Mouse (Mus musculus) B cell, adult 62 days (primary cell): Measurements from ENCODE around the gene Zbtb7b. TPM values are rescaled to one million over a fixed set of nuclear protein-coding genes. Genes with fewer than 3 reads are reported as not detected.

Source experiments
- total RNA-seq: library from RNA; stranded (reverse); gene quantifications from 4 replicates; pipeline ENCODE4 v1.2.4, GENCODE M21; 2023

Gene Zbtb7b
- total RNA-seq: 60.4 to 64.8 TPM (median 62.5 TPM) in 4 replicates

DNA sequence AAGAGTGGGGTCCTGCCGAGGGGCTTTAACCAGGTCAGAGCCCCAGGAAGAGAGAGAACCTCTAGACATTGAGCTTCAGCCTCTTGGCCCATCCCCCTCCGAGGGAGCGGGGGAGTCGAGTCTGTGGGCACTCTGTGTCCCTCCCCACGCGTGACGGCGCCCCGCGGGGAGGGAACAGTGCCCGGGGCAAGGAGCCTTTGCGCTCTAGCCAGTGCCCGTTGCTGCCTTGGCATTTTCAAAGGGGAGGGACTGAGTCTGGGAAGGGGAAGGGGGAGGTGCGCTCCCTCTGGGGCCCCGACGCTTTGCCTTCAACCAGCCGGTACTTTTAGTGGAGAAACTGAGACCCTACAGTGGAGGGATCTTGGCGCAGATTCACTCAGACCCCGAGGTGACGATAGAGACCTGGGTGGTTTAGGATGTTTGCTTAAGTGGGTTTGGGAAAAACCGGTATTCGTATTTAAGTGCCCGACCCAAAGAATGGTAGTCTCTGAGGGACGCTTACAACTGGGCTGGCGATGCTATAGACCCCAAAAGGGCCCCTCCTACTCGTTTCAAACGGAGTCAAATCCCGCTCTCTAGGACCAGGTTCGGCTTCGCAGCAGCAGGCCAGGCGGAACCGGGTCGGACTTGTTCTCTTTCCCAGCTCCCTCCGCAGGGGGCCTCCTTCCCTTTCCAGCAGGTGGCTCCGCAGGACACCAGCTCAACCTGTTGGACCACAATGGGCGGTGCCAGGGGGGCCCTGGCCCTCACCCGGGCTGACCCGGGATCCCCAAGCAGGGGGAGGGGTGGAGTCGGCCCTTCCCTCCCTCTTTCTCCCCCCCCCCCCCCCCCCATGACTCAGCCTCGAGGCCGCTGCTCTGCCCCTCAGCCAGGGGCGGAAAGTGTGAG is at the start of gene Zbtb7b:
TSS of gene Zbtb7b (minus strand) at position 771 of the 888 bp plus-strand sequence.

DNA sequence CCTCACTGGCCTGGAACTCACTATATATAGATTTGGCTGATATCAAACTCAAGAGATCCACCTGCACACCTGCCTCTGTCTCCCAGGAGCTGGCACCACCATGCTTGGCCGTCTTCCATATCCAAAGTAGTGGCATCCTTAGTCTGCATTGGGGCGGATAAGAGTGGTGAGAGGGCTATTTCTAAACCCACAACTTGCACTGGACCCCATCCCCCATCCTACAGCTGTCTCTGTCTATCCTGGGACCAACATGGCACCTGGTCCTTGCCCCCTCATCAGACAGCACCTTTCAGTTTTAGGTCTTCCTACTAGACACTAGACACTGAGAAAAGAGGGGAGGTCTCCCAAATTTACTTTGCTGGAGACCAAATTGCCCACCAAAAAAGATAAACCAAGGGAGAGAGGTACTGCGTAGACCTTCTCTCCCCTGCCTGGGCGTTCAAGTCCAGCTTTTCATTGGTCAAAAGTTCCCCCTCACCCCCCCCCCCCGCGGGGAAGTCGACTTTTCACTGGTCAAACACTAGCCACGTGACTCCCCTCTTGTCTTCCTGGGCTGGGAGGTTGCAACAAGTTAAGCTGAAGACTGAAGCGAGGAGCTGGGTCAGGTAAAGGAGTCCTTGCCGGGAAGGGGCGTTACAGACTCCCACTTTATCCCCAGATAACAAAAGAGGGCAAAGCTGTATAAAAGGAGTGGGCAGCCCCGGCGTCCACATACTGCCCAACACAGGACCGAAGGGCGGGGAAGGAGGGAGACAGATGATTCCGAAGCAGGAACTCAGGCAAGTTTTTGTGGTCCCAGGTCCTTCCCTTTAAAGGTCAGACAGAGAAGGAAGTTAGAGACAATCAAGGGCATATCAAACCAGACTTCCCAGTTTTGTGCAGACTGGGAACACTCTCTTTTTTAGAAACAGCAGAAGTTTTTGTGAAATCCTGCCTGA is 41.9 kb upstream of the Zbtb7b start, which contains the start of gene Pbxip1:
TSS of gene Pbxip1 (plus strand) at position 531 of the 938 bp plus-strand sequence.

DNA sequence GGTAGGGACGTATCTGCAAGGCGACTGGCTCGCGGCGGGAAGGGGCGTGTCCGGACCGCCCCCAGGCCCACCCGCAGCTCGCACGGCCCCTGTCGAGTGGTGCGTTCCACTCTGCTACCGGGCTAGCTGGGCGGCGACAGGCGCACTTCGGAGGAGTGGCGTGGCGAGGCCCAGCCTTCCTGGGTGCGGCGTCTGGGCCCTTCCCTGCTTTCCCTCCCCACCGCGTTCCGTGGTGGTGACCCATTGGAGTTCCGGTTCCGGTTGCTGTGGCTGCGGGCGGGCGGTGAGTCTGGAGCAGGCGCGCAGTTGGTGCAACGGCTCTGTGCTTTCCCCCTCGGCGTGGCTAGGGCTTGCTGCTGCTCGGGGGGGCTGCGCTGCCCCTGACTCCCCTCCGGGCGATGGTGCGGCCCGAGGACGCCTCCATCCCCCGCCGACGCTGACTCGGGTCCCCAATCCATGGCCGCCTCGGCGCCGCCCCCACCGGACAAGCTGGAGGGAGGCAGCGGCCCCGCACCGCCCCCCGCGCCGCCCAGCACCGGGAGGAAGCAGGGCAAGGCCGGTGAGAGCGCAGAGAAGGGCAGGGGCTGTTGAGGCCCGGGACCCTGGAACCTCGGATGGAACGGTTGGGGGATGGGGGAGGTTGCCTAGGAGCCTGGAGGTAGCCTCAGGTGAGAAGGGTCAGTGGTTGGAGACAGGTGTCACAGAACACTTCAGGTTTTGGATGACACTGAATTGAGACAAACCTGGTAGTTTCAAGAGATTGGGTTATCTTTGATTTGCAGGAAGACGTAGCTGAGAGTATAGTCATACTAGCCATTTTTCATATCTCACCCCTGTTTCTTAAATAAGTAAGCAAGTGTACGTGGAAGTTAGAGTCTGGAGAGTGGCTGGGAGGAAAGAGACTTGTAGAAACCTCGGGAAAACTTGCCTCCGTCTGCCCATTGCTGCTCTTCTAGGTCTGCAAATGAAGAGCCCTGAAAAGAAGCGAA is 35.9 kb upstream of the Zbtb7b start, which contains the start of gene Pygo2:
TSS of gene Pygo2 (plus strand) at position 44 of the 989 bp plus-strand sequence.

DNA sequence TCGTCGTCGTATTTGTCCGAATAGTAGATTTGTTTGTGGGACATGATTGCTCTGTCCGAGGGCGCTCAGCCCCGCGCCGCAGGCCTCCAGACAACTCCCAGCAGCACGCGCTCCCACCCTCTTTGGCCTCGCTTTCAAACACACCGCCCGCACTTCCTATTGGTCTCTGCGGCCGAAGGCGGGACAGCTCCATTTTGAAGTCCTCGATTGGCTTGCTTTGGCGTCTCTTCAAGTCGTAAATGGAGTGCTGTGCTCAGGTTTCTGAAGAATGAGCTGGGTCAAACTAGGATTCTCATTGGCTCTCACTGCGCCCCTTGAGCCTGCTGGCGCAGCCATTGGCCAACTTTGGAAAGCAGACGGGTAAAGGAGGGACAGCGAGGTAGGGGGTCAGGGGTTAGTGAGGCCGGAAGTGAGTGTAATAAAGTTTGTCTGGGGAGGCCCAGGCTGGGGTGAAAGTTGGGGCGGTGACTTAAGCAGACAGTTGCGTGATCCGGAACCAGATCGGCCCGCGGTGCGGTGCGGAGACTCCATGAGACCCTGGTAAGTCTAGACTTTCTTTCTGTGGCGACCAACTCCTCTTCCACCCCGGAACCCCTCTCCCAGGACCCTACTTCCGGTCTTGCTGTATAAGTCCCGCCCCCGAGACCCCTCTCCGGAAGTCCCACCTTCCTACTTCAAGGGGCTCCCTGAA is 23.7 kb upstream of the Zbtb7b start, which contains the start of the genes Cks1b and Shc1:
TSS of gene Cks1b (minus strand) at position 214 of the 691 bp plus-strand sequence.
TSS of gene Shc1 (plus strand) at position 274 of the 691 bp plus-strand sequence.

DNA sequence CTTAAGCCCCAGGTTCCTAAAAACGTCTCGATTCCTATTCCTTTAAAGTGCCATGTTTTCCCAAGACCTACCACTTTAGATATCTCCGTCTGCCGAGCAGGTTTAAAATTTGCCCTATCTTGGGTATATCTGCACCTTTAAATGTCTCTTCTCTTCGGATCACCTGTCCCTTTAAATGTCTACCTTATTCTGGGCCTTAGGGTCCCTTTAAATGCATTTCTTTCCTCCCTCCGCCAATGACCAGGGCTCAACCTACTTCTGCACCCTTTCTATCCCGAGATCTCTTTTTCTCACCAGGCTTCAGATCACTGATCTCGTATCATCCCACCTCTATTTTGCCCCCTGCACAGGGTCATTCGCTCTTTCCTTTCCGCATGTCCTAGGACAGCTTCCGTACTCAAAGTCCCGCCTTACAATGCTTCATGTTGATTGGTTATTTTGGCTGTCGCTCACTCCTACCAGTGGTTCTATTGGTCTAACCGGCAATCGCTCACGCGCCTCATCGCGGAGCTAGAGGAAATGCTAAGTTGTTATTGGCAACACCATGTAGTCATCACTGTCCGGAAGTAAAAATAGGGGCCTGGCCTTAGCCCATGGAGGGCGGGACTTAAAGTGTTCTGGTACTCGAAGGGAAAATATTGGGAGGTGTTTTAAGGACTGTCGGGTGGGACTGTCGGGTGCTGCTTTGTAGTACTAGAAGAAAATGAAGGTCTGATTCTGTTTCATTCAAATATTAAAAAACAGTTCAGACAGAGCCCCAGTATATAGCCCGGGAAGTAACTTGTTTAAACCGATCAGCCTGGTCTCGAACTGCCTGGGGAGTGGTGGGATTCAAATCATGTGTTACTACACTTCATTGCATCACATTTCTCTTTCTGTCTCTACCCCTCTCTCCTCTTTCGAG is 17.2 kb upstream of the Zbtb7b start, which contains the start of gene Flad1:
TSS of gene Flad1 (minus strand) at position 381 of the 904 bp plus-strand sequence.

DNA sequence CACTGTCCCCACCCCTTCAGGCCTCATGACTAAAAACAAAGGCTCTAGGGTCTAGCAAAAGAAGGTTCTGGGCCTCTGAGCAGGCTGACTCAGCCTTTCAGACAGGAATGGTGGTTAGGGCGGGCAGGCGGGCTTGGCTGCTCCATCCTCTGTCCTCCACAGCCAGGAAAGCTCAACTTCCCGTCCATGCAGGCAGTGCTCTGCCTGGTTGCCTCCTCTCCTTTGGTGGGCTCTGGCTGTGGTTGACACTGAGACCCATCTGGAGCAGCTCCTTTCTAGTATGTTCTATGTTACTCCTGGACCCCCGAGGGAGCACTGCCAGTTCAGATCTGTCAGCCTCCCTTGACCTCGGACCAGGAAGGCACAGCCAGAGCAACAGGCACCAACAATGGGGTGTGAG is 8.1 kb upstream of the Zbtb7b start, which contains the start of gene Lenep:
TSS of gene Lenep (minus strand) at position 101 of the 400 bp plus-strand sequence.

DNA sequence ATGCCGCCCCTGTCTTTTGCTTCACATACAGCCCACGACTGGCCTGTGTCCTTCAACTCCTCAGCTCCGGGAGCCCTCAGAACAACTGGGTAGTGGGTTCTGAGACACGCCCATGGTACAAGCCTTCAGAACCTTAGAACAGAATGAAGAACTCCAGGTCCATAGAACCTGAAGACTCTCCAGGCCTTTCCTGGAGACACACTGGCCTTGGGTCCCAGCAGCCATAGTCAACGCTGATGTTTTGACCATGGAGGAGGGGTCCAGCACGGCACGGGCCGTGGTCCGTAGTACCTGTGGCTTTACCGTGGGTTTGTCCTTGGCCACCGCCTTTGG is 29.5 kb downstream of the Zbtb7b start, which contains the start of gene Dcst1:
TSS of gene Dcst1 (minus strand) at position 101 of the 333 bp plus-strand sequence.

DNA sequence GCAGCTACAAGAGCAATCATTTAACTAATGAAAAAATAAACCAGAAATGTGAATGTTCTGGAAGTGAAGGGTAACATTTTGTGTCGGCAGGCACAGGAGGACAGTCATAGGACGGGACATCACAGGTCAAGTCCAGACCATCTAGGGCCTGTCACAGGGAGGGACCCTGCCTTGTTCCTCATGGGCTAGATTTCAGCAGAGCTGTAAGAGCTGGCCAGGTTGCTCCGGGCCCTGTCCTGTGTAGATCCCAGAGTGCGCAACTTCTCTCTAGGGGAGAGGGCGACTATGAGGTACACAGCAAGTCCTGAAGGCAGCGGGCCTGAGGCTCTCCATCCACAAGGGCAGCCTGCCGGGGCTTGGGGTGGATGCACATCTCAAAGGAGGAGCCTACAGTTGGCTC is 32.9 kb downstream of the Zbtb7b start, which contains the start of gene Dcst2:
TSS of gene Dcst2 (plus strand) at position 301 of the 400 bp plus-strand sequence.

DNA sequence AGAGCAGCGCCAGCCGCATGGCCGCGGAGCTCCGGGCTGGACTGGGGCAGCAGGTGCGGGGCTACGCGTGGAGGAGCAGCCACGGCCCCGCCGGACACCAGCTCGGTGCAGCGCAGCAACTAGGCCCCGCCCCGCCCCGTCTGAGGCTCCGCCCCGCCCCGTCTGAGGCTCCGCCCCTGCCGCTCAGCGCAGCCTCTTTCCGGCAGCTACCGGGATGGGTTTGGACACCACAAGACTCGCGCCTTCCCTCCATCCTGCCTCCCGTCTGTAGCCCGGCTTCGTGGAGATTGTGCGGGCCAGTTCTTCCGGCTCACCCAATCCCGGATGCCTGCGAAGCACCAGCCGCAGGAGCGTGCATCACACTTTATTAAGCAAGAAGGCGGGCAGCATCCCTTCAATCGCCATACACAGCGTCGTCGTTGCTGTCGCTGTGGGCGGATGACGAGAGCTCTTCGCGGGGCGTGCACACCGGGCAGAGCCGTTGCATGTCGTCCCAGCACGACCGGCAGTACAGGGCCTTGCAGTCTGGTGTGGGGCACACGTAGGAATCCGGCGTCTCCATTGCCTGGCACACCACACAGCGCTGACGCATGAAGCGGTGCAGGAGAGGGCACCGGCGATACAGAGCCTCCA is 44.6 kb downstream of the Zbtb7b start, which contains the start of gene Adam15:
TSS of gene Adam15 (minus strand) at position 128 of the 633 bp plus-strand sequence.

DNA sequence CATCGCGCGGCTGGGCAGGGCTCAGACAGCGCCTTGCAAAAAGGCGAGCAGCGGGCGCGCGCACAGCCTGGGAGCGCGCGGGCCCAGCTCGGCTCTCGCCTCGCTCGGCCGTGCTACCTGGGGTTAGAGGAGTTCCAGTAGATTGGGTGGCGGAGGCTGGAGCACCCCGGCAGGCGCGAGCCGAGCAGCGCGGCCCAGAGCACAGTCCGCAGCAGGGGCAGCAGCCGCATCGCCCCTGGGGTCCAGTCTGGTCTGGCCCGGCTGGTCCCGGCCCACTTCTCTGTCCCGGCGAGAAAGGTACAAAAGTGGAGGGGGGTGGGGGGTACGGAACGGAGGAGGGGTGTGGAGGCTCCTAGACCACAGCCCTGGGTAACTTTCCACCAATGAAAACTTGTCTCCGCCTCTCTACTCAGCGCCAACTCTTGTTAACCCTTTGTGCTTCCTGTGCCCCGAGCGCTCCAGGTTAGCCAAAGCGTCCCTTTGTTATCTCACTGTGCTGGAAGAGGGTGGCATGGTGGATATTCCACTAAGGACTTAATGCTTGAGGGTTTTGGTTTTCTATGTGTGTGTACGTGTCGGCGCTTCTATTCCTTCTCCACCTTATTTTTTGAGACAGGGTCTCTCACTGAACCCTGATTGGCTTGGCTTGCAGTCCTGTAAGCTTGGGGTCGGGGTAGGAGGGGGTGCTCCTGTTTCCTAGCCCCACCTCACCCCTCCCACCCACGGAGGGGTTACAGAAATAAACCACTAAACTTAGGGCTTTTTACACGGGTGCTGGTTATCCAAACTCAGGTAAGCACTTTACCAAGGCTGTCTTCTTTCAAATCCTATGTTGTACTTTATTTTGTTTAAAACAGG is 56.6 kb downstream of the Zbtb7b start, which contains the start of gene Efna4:
TSS of gene Efna4 (minus strand) at position 308 of the 858 bp plus-strand sequence.

Other genes with a start within 250 kb of the Zbtb7b start
- gene Hcn3, start 234.6 kb downstream of the Zbtb7b start, total RNA-seq: 2.2 to 5.3 TPM (median 5.1 TPM) in 4 replicates
- gene Clk2, start 230.0 kb downstream of the Zbtb7b start, total RNA-seq: 144 to 159 TPM (median 155 TPM) in 4 replicates
- 109 to 121 TPM (median 115 TPM) in 4 replicates for gene Scamp3, start 217.3 kb downstream of the Zbtb7b start, total RNA-seq
- gene Fam189b, start 211.6 kb downstream of the Zbtb7b start, total RNA-seq: 12.9 to 24.4 TPM (median 20.3 TPM) in 4 replicates
- gene Gba, start 191.8 kb downstream of the Zbtb7b start, total RNA-seq: 79.6 to 102 TPM (median 97.6 TPM) in 4 replicates
- 8.6 to 13.2 TPM (median 9.9 TPM) in 4 replicates for gene Thbs3, start 179.6 kb downstream of the Zbtb7b start, total RNA-seq
- gene Mtx1, start 167.7 kb downstream of the Zbtb7b start, total RNA-seq: 227 to 250 TPM (median 239 TPM) in 4 replicates
- 1.4 to 3.6 TPM (median 1.6 TPM) in 4 replicates for gene Muc1, start 165.7 kb downstream of the Zbtb7b start, total RNA-seq
- gene Krtcap2, start 148.8 kb downstream of the Zbtb7b start, total RNA-seq: 88.4 to 116 TPM (median 101 TPM) in 4 replicates
- 2.1 to 5.6 TPM (median 3.3 TPM) in 4 replicates for gene Trim46, start 148.5 kb downstream of the Zbtb7b start, total RNA-seq
- gene Dpm3, start 135.4 kb downstream of the Zbtb7b start, total RNA-seq: 64.0 to 79.9 TPM (median 68.1 TPM) in 4 replicates
- 140 to 170 TPM (median 145 TPM) in 4 replicates for gene Slc50a1, start 124.2 kb downstream of the Zbtb7b start, total RNA-seq
- 1.0 to 1.8 TPM (median 1.1 TPM) in 4 replicates for gene Efna1, start 113.6 kb downstream of the Zbtb7b start, total RNA-seq
- gene Efna3, start 71.8 kb downstream of the Zbtb7b start, total RNA-seq: not detected in 4 replicates
- 0.36 TPM in 1 of 4 replicates, not detected in the others for gene Efna4, start 56.7 kb downstream of the Zbtb7b start, total RNA-seq
- 6.8 to 7.4 TPM (median 7.1 TPM) in 4 replicates for gene Adam15, start 44.8 kb downstream of the Zbtb7b start, total RNA-seq
- 0.25 TPM in 1 of 4 replicates, not detected in the others for gene Dcst2, start 32.8 kb downstream of the Zbtb7b start, total RNA-seq
- 0.31 to 0.33 TPM in 2 of 4 replicates, not detected in the others for gene Dcst1, start 29.5 kb downstream of the Zbtb7b start, total RNA-seq
- 0.52 TPM in 1 of 4 replicates, not detected in the others for gene Lenep, start 8.0 kb upstream of the Zbtb7b start, total RNA-seq
- 31.6 to 44.7 TPM (median 35.1 TPM) in 4 replicates for gene Flad1, start 17.1 kb upstream of the Zbtb7b start, total RNA-seq
- 3.8 to 6.6 TPM (median 4.5 TPM) in 4 replicates for gene Cks1b, start 23.6 kb upstream of the Zbtb7b start, total RNA-seq
- gene Shc1, start 23.7 kb upstream of the Zbtb7b start, total RNA-seq: 88.4 to 93.9 TPM (median 92.1 TPM) in 4 replicates
- 32.0 to 39.9 TPM (median 36.9 TPM) in 4 replicates for gene Pygo2, start 35.4 kb upstream of the Zbtb7b start, total RNA-seq
- gene Pbxip1, start 41.9 kb upstream of the Zbtb7b start, total RNA-seq: 124 to 130 TPM (median 128 TPM) in 4 replicates
- 14.3 to 19.8 TPM (median 17.7 TPM) in 4 replicates for gene Pmvk, start 59.8 kb upstream of the Zbtb7b start, total RNA-seq
- not detected in 4 replicates for gene Kcnn3, start 125.4 kb upstream of the Zbtb7b start, total RNA-seq